Mouse (Mus musculus): ENCODE measurements around the gene Tufm.
"Not testable (repeated sequence)": the region's sequence is repeated elsewhere in the genome, so short reads cannot be mapped to it uniquely, and the experiment has no call there.

Gene Tufm

DNA sequence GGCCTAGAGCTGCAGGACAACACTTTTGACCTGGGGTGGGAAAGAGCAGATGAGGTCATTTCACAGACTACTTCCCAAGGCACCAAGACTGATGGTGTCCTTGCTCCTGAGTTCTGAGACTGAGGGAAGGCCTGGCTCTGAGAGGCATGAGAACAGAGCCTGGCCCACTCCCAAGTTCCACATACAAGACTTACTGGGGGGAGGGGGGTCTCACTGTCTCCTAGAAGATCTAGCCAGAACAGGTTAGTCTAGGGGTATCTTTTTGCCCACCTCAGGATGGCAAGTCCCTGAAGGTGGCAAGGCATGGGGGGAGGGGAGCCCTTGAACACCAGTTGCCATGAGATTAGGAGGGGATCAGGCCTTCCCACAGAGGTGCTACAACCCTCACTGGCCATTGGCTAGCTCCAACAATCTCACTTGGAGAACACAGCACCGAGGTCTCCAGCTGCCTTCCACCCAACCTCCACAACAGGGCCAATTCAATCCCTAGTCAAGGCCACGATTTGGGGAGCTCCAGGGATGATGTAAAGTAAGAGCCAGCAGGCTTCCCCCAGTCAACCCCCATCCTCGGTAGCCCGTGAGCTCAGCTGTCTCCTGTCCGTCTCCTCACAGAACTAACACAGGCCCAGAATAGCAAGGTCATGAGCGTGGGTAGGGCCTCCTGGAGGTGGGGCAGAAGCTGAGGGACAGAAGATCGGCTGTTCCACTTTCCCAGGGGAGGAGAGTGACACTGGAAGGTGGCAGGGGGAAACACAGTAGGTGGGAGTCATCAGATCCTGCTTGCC lies 21.7 kb upstream of the Tufm start:
- DNase-seq (ENCODE audit: low read depth), result no peak

DNA sequence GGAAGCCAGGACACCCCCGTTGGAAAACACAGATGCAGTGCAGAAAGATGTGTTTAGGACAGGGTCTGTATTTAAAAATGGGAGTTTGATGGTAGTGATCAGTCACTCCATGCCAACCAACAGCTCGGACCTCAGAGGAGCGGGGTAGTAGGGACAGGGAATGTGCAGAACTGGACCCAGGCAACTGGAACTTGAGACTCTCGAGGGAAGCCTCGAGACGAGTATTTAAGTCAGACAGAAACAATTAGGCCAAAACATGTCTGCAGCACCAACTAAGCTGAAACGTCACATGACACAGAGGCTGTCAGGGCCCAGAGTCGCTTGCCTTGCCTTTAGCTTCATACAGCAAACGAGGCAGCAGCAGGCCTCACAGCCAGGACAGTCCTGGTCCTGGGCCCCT lies 21.0 kb upstream of the Tufm start:
- DNase-seq (ENCODE audit: low read depth), result no peak

GRCm38 (mm10) chr7:126466707-126467106 lies 20.5 kb upstream of the Tufm start:
- no peak for DNase-seq (ENCODE audit: low read depth)

DNA sequence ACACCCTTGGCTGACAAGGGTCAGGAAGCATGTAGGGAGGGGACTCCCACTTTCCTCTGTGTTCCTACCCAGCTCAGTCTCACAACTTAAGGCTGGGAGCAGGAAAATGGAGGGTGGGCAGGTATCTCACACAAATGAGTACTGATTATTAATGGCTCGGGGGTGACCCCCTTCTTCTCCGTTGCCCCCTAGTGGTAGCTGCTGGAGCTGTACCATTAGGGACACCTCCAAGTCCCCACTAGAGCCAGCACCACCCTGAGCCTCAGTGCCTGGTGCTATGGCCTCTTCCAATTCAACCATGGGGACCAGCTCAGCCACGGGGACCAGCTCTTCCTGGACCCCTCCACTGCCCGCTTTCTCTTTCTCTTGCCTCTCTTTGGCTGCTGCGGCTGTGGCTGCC lies 19.9 kb upstream of the Tufm start:
- peak; percentile 71 for DNase-seq (ENCODE audit: low read depth)

GRCm38 (mm10) chr7:126467834-126468627 lies 19.1 kb upstream of the Tufm start:
- no peak for DNase-seq (ENCODE audit: low read depth)

GRCm38 (mm10) chr7:126470077-126470476 lies 17.1 kb upstream of the Tufm start:
- peak; percentile 90 for DNase-seq (ENCODE audit: low read depth)

DNA sequence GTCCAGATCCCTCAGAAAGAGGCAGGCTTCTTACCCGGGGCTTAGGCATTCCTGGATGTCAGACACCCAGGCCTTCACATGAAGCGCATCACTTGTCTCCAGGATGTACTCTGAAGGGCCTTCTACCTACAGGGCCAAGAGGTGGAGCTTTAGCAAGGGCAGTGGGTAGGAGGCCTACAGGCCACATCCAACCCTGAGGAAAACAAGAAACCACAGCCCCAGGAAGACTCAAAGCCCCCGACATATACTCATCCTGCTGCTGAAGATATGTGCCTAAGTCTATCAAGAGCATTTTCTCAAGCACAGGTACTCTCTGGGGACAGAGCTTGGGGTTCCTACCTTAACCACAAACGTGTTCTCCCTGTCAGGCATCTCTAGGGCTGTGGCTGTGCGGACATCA lies 15.8 kb upstream of the Tufm start:
- no peak for DNase-seq (ENCODE audit: low read depth)

DNA sequence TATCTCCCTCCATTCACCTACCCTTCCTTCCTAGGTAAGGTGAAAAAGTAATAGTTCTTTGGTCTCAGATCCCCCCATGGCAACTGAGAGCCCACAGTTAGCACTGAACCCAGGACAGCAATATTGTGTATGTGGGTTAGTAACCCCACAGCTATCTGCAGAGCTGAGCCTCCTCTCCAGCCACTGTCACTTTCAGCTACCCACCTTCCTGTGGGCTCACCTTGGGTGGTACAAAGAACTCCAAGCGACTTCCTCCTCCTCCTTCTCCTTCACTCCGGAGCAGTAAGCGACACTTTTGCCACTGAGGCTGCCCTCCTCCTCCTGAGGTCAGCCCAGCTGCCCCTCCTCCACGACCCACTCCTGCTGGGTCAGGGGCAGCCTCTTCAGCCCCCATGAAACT lies 15.3 kb upstream of the Tufm start:
- no peak for DNase-seq (ENCODE audit: low read depth)

DNA sequence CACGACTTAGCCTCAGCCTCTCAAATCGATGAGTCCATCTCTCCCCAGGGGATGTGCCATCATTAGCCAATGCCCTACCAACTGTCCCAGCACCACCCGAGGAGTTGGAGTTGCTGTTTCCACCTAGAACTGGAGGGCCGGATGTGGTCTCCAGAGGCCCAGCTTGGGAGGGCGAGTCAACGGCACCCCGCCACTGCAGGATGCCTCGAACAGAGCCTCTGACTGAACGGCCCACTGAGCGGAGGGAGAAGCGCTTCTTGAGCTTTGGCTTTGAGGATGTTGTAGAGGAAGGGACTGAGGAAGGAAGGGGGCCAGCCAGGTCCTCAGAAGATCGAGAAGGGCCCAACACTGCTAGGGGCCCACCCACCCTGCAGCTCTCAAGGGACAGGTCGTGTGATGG lies 14.9 kb upstream of the Tufm start:
- peak; percentile 76 for DNase-seq (ENCODE audit: low read depth)

DNA sequence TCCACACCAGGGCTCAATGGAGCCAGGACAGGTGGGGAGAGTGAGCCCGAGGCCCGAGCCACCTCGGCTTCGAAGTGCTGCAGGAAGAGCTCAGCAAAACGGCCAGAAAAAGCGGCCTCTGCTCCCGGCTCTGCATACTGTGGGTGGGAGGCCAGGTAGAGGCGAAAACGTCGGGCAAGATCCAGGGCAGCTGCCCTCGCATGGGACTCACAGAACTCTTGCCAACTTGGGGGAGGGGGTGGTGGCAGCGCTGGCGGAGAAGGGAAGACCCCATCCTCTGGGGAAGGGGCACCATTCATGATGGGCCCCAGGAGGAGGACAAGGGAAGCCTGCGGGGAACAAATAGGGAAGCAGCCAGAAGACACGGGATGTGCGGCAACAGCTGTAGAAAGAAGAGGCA lies 14.4 kb upstream of the Tufm start:
- no peak for DNase-seq (ENCODE audit: low read depth)

DNA sequence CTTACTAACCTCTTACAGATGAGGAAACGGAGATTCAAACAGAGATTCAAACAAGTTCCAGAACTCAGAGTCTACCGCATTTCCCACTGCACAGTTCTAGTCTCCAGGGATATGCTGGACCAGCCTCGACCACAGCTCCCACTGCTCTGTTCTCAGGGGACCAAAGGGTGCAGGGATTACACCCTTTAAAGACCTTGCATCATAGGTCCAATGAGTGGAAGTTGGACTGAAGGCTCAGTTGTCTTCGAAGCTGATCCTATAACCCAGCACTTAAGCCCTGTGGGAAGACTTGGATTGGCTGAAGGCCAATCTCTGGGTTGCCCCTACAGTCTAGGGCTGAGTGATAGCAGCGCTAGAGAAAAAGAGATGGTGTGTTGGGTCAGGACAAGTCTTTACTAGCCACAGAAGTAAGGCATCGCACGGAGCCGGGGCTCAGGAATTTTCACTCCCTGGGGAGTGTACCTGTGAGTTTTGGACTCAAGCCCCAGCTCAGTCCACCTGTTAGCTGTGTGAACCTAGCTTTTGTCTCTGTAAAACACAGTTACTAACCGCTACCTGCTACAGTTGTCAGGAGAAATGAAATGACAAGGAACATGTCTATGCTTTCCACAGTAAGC lies 13.6 kb upstream of the Tufm start:
- no peak for DNase-seq (ENCODE audit: low read depth)

- DNase-seq (ENCODE audit: low read depth), result no peak
Measured at GRCm38 (mm10) chr7:126474486-126474955, 12.6 kb upstream of the Tufm start.

GRCm38 (mm10) chr7:126474993-126475581 lies 12.1 kb upstream of the Tufm start, which contains the start of gene Sh2b1:
TSS of gene Sh2b1 (minus strand) at chr7:126475424.
- DNase-seq (ENCODE audit: low read depth), result peak; percentile 93

GRCm38 (mm10) chr7:126481699-126482098 lies 5.5 kb upstream of the Tufm start:
- DNase-seq (ENCODE audit: low read depth), result peak; percentile 68

DNA sequence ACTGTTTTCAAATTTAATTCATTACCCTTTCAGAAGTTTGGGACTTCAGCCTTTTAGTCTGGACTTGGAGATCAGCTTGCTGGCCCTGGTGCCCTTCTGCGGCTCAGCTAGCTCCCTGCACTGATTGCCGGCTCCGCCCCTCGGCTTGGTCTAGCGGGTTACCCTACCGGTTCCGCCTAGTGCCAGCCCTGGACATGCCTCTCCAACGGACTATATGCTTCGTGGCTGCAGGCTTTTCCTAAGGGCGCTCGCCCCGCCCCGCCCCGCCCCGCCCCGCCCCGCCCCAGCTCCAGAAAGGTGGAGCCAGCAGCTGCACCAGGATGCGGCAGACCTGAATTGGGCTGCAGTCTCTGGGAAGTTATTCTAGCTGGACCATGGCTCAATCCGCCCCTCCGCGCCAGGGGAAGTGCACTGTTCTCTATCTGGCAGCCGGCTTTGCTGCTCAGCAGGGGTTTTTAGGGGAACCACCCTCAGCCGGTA lies 4.7 kb upstream of the Tufm start:
- peak; percentile 50 for DNase-seq (ENCODE audit: low read depth)

DNA sequence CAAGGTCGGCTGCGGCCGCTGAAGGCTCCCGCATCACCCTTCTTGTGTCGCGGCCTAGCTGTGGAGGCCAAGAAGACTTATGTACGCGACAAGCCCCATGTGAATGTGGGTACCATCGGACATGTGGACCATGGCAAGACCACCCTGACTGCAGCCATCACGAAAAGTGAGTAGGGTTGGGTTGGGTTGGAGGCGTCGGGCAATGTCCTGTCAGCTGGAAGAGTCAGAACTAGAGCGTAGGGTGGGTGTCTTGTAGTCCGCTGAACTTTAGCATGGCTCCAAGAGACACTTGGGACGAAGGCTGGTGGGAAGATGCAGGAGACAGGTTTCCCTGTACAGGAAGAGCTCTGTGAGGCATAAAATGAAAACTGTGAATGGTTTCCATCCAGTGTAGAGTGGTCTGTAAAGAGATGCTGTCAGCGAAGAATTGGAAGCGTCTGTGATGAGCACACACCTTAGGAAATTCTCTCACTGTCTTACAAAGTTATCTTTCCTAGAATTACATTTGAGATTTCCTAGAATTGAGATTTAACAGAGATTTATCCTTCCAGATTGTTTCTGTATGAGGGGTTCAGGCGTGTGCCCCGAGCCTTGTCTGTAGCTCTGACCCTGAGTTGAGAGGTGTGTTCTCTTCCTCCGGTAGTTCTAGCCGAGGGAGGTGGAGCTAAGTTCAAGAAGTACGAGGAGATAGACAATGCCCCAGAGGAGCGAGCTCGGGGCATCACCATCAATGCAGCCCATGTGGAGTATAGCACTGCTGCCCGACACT lies 640 bp downstream of the Tufm start:
- DNase-seq (ENCODE audit: low read depth), result not testable (repeated sequence)

GRCm38 (mm10) chr7:126491005-126491404 lies 3.8 kb downstream of the Tufm start:
- no peak for DNase-seq (ENCODE audit: low read depth)

DNA sequence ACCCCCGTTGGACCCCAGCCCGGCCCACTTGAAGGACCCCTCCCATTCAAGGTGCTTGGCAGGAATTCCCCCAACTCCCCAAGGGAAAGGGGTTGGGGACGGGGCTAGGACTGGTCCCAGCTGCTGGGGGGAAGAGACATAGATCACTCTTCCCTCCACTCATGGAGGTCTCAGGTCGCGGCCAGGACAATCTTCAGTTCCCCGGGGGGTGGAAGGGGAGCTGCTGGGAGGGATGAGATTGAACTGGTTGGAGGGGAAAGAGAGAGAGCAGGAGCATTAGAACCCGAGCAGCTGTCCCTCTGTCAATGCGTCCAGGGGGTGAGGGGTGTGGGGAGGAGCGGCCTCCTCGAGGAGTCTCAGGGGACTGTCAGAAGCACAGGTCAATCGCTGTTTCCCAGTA lies 4.8 kb downstream of the Tufm start:
- DNase-seq (ENCODE audit: low read depth), result no peak

DNA sequence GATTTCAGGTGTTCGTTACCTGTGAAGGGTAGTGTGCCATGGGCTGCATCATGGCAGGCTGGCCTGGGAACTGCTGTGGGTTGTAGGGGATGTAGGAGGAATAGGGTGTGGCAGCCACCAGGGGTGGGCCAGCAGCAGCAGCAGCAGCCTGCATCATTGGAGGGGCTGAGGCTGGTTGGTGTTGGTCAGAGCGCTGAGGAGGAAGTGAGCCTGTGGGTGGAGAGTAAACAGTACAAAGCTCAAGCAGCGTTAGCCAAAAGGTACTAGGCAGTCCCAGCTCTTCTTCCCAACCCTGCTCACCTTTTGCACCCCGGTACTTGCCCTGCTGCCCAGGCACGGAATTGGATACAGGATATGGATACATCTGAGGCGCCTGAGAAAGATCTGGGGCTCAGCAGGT lies 7.0 kb downstream of the Tufm start:
- no peak for DNase-seq (ENCODE audit: low read depth)

GRCm38 (mm10) chr7:126496475-126496874 lies 9.3 kb downstream of the Tufm start:
- no peak for DNase-seq (ENCODE audit: low read depth)

GRCm38 (mm10) chr7:126497966-126498365 lies 10.8 kb downstream of the Tufm start:
- no peak for DNase-seq (ENCODE audit: low read depth)

Measured in naive thymus-derived CD4-positive, alpha-beta T cell, adult 2 months (primary cell).